Mouse (Mus musculus) limb, embryonic 14.5 days (tissue): ENCODE measurements around the gene Kdm2b. TPM values are rescaled to one million over a fixed set of nuclear protein-coding genes. Genes with fewer than 3 reads are reported as not detected.

Experiments used
- ATAC-seq: fragments of 200-750 bp; cut with Nextera tagmentation; 2 replicates; pipeline ENCODE4 v1.8.0; 2017; ENCODE audit warnings: low read depth, moderate number of reproducible peaks, moderate TSS enrichment; ENCODE audit not compliant: low FRiP score
- DNase-seq: peaks from one replicate; pipeline ENCODE4 v3.0.0-alpha.2; 2015; ENCODE audit warnings: low spot score
- H3K27ac ChIP-seq: fragments of 300-500 bp; sonication (generic); replicated peaks from 2 replicates; pipeline ENCODE4 v1.5.1; 2014; ENCODE audit warnings: low read depth, mild to moderate bottlenecking, low read length, moderate library complexity, mixed read lengths
- H3K27me3 ChIP-seq: fragments of 300-500 bp; sonication (generic); 2 replicates; pipeline ENCODE4 v1.6.1; 2014; ENCODE audit warnings: low read length, mixed read lengths; ENCODE audit not compliant: control insufficient read depth, insufficient read depth
- H3K36me3 ChIP-seq: fragments of 300-500 bp; sonication (generic); 2 replicates; pipeline ENCODE4 v1.6.1; 2014; ENCODE audit warnings: mild to moderate bottlenecking, low read length, moderate library complexity, mixed read lengths; ENCODE audit not compliant: control insufficient read depth, insufficient read depth
- H3K4me1 ChIP-seq: fragments of 300-500 bp; sonication (generic); 2 replicates; pipeline ENCODE4 v1.6.1; 2014; ENCODE audit warnings: antibody characterized with exemption, low read length, mixed read lengths; ENCODE audit not compliant: control insufficient read depth, insufficient read depth
- H3K4me2 ChIP-seq: fragments of 300-500 bp; sonication (generic); replicated peaks from 2 replicates; pipeline ENCODE4 v1.6.1; 2014; ENCODE audit warnings: low read depth, mild to moderate bottlenecking, low read length, moderate library complexity; ENCODE audit not compliant: severe bottlenecking
- H3K4me3 ChIP-seq: fragments of 300-500 bp; sonication (generic); replicated peaks from 2 replicates; pipeline ENCODE4 v1.5.1; 2014; ENCODE audit warnings: low read length
- H3K9ac ChIP-seq: fragments of 300-500 bp; sonication (generic); 2 replicates; pipeline ENCODE4 v1.6.1; 2014; ENCODE audit warnings: mild to moderate bottlenecking, low read depth, low read length, moderate library complexity; ENCODE audit not compliant: severe bottlenecking
- H3K9me3 ChIP-seq: fragments of 300-500 bp; sonication (generic); 2 replicates; pipeline ENCODE4 v1.6.1; 2016; ENCODE audit warnings: low read length; ENCODE audit not compliant: control insufficient read depth
- POLR2A ChIP-seq: fragments of 200-500 bp; IDR thresholded peaks from 2 replicates; pipeline ENCODE4 v1.8.0; 2012; ENCODE audit warnings: inconsistent platforms, mild to moderate bottlenecking, moderate library complexity, borderline replicate concordance; ENCODE audit not compliant: insufficient read depth, insufficient read length; ENCODE audit errors: extremely low read depth
- WGBS: fragments of 180-500 bp; shearing (Covaris S2); extraction: QIAGEN DNeasy Blood & Tissue Kit; methylation state at CpG from one replicate; pipeline ENCODE4 v1.1.7; 2014; 5-methylcytosine and 5-hydroxymethylcytosine counted together
- polyA plus RNA-seq, 2 experiments: library from polyadenylated mRNA; depleted of rRNA in 1 of 2; stranded (reverse) in 1 of 2; unstranded in 1 of 2; fragments of >200 nt; fragmentation: Nextera tagmentation in 1 of 2; extraction: Ambion mirVana in 1 of 2; gene quantifications; 2 replicates each; pipeline versions ENCODE4 v1.2.1 to v1.2.3; 2012 to 2014

Gene Kdm2b
- polyA plus RNA-seq, 2 experiments: 37.0 to 40.9 TPM

GRCm38 (mm10) chr5:123011705-123012104 is 22.1 kb upstream of the Kdm2b start:
- no peak for TF ChIP-seq POLR2A
- Histone ChIP-seq H3K27me3 (no peaks in the 10 kb centered on the region), H3K9ac (no peak overlapping the region), H3K4me1 (peaks cover 20% of the 10 kb centered on the region), H3K27ac (no peak overlapping the region), H3K36me3 (no peaks in the 10 kb centered on the region), H3K4me2 (no peak overlapping the region), H3K4me3 (no peak overlapping the region), H3K9me3 (no peaks in the 10 kb centered on the region)
- DNase-seq (no peak), ATAC-seq (no peak)
- WGBS: 94% methylated on average over 9 of the region's 9 CpGs

DNA sequence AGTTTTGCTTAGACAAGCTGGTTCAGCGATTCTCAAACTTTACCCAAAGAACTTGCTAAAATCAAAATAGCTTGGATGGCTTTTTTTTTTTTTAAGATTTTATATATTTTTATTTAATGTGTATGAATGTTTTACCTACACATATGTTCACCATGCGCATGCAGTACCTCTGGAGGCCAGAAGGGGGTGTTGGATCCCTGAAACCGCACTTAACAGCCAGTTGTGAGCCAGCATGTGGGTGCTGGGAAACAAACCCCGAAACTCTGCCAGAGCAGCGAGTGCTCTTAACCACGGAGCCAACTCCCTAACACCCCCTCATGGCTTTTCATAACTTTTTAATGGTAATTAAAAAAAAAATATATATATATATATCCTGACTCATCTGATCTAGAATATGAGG is 21.2 kb upstream of the Kdm2b start:
- no peak for DNase-seq
- H3K4me1 ChIP-seq: peaks cover 13% of the 10 kb centered on the region
- no peaks in the 10 kb centered on the region for H3K27me3 ChIP-seq
- H3K4me2 ChIP-seq: no peak overlapping the region
- WGBS: 93% methylated on average over 6 of the region's 6 CpGs
- H3K27ac ChIP-seq: no peak overlapping the region
- ATAC-seq: no peak
- H3K9ac ChIP-seq: no peak overlapping the region
- no peaks in the 10 kb centered on the region for H3K9me3 ChIP-seq
- H3K4me3 ChIP-seq: no peak overlapping the region
- TF ChIP-seq POLR2A: no peak
- H3K36me3 ChIP-seq: no peaks in the 10 kb centered on the region

GRCm38 (mm10) chr5:123009873-123010272 is 20.2 kb upstream of the Kdm2b start:
- H3K36me3 ChIP-seq: no peaks in the 10 kb centered on the region
- H3K4me2 ChIP-seq: no peak overlapping the region
- H3K9me3 ChIP-seq: no peaks in the 10 kb centered on the region
- 48% methylated on average over 11 of the region's 11 CpGs for WGBS
- H3K27me3 ChIP-seq: no peaks in the 10 kb centered on the region
- H3K4me1 ChIP-seq: peaks cover 8% of the 10 kb centered on the region; the same call in 1 of the 2 replicates
- no peak for ATAC-seq
- no peak overlapping the region for H3K27ac ChIP-seq
- H3K9ac ChIP-seq: no peak overlapping the region
- no peak for TF ChIP-seq POLR2A
- DNase-seq: no peak
- no peak overlapping the region for H3K4me3 ChIP-seq

DNA sequence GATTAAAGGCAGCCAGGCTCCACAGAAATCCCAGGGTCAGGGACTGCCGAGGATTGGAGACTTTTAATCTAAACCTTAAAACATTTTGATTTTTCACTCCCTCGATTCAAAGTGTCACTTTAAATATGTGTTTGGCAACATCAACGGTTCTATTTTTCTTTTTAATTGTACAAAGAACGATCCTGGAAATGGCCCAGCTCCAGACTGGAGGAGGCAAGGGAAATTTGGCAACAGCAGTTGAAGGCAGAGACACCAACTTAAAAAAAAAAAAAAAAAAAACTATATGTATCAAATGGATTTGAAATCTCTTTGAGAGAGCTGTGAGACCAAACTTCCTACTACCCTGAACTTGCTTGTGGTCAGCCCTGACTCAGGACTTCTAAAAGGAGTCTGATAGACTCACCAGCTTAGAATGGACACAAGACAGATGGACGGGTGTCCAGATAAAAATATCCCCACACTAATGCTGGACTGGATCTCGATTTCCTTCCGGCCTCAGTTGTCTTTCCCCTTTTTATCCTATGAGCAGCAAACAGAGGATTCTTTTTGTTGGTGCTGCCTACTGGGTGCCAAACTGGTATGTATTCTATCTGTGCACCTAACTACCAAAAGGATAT is 19.4 kb upstream of the Kdm2b start:
- no peak overlapping the region for H3K4me3 ChIP-seq
- H3K27me3 ChIP-seq: no peaks in the 10 kb centered on the region
- no peak overlapping the region for H3K4me2 ChIP-seq
- H3K9ac ChIP-seq: no peak overlapping the region
- no peaks in the 10 kb centered on the region for H3K36me3 ChIP-seq
- ATAC-seq (no peak), DNase-seq (no peak)
- H3K4me1 ChIP-seq: 0 out of 2 replicates have a peak, but pooled peaks cover 6% of the 10 kb centered on the region
- TF ChIP-seq POLR2A: no peak
- WGBS: 59% methylated on average over 7 of the region's 7 CpGs
- no peaks in the 10 kb centered on the region for H3K9me3 ChIP-seq
- H3K27ac ChIP-seq: no peak overlapping the region

GRCm38 (mm10) chr5:123005716-123006592 is 16.3 kb upstream of the Kdm2b start:
- Histone ChIP-seq H3K4me3 (no peak overlapping the region), H3K9ac (0 out of 2 replicates have a peak overlapping the region, but pooled peaks have one; percentile 1), H3K4me2 (no peak overlapping the region), H3K9me3 (no peaks in the 10 kb centered on the region), H3K4me1 (0 out of 2 replicates have a peak, but pooled peaks cover 6% of the 10 kb centered on the region), H3K36me3 (no peaks in the 10 kb centered on the region), H3K27me3 (no peaks in the 10 kb centered on the region), H3K27ac (no peak overlapping the region)
- no peak for TF ChIP-seq POLR2A
- whole genome bisulfite sequencing: 66% methylated on average over 19 of the region's 19 CpGs
- ATAC-seq (no peak), DNase-seq (no peak)
